Mouse (Mus musculus) C2C12 (cell line): ENCODE measurements around the gene Pfkfb4. TPM values are rescaled to one million over a fixed set of nuclear protein-coding genes. Genes with fewer than 3 reads are reported as not detected.

ENCODE experiments used
- H3K27me3 ChIP-seq: one replicate; pipeline ENCODE4 v1.6.1; 2011; ENCODE audit not compliant: control insufficient read depth, insufficient read depth, insufficient read length
- H3K36me3 ChIP-seq: one replicate; pipeline ENCODE4 v1.6.1; 2011; ENCODE audit not compliant: control insufficient read depth, insufficient read depth
- H3K4me3 ChIP-seq: one replicate; pipeline ENCODE4 v1.5.1; 2011; ENCODE audit warnings: mild to moderate bottlenecking, control low read depth; ENCODE audit not compliant: poor library complexity, insufficient read depth, severe bottlenecking
- H3K79me2 ChIP-seq: one replicate; pipeline ENCODE4 v1.6.1; 2011; ENCODE audit not compliant: control insufficient read depth, insufficient read depth
- H3K79me3 ChIP-seq: one replicate; pipeline ENCODE4 v1.6.1; 2011; ENCODE audit warnings: low read depth, control low read depth
- H3ac ChIP-seq: one replicate; pipeline ENCODE3; 2011; ENCODE audit warnings: low read depth; ENCODE audit not compliant: control insufficient read depth, insufficient read length
- CEBPB ChIP-seq: IDR thresholded peaks from one replicate; pipeline ENCODE4 v1.6.1; 2011; ENCODE audit warnings: low read depth, mild to moderate bottlenecking, control low read depth, moderate library complexity
- CTCF ChIP-seq: IDR thresholded peaks from one replicate; pipeline ENCODE4 v1.5.1; 2011; ENCODE audit not compliant: control insufficient read depth, insufficient read depth, insufficient read length
- FOSL1 ChIP-seq: IDR thresholded peaks from one replicate; pipeline ENCODE4 v1.8.0; 2011; ENCODE audit warnings: mild to moderate bottlenecking, low read length; ENCODE audit not compliant: poor library complexity, insufficient read depth, severe bottlenecking
- MAX ChIP-seq: IDR thresholded peaks from one replicate; pipeline ENCODE4 v1.6.1; 2011; ENCODE audit warnings: mild to moderate bottlenecking, control low read depth
- MYOD1 ChIP-seq: IDR thresholded peaks from one replicate; pipeline ENCODE4 v1.6.1; 2011; ENCODE audit warnings: low read depth; ENCODE audit not compliant: control insufficient read depth, insufficient read length
- MYOG ChIP-seq: IDR thresholded peaks from one replicate; pipeline ENCODE4 v1.6.1; 2011; ENCODE audit not compliant: control insufficient read depth, insufficient read length; ENCODE audit errors: extremely low read depth
- USF1 ChIP-seq: IDR thresholded peaks from one replicate; pipeline ENCODE4 v1.6.1; 2011; ENCODE audit warnings: low read depth, mild to moderate bottlenecking, control low read depth, moderate library complexity
- polyA plus RNA-seq: library from polyadenylated mRNA; unstranded; fragments of >200 nt; fragmentation: generic; extraction: Trizol; gene quantifications from one replicate; pipeline ENCODE4 v1.2.1, GENCODE M21; 2012; ENCODE audit warnings: missing spikeins

Pfkfb4 gene
- polyA plus RNA-seq, 1 experiment: 6.7 TPM

GRCm38 (mm10) chr9:108999167-108999526 is 7.6 kb downstream of the Pfkfb4 start:
- TF ChIP-seq MAX (no peak), USF1 (no peak)
- no peaks in the 10 kb centered on the region for H3K79me3 ChIP-seq

GRCm38 (mm10) chr9:109000726-109001125 is 9.1 kb downstream of the Pfkfb4 start:
- Histone ChIP-seq H3K79me3 (no peaks in the 10 kb centered on the region), H3K79me2 (no peaks in the 10 kb centered on the region), H3K4me3 (no peak overlapping the region), H3K27me3 (no peaks in the 10 kb centered on the region), H3ac (no peak overlapping the region), H3K36me3 (no peaks in the 10 kb centered on the region)
- TF ChIP-seq CTCF (peak; percentile 85), USF1 (no peak)

More at GRCm38 (mm10) chr9:108999167-108999526, 7.6 kb downstream of the Pfkfb4 start:
- Histone ChIP-seq H3K79me2 (peaks cover 10% of the 10 kb centered on the region), H3K4me3 (no peak overlapping the region), H3K36me3 (no peaks in the 10 kb centered on the region), H3ac (no peak overlapping the region), H3K27me3 (no peaks in the 10 kb centered on the region)

- Histone ChIP-seq H3K79me3 (no peaks in the 10 kb centered on the region), H3K4me3 (no peak overlapping the region), H3K79me2 (no peaks in the 10 kb centered on the region), H3K27me3 (no peaks in the 10 kb centered on the region), H3K36me3 (peaks cover 6% of the 10 kb centered on the region), H3ac (no peak overlapping the region)
- TF ChIP-seq FOSL1: no peak
- TF ChIP-seq CTCF: no peak
- TF ChIP-seq MAX: no peak
- no peak for TF ChIP-seq MYOD1
Observed at GRCm38 (mm10) chr9:109003201-109003600, 11.6 kb downstream of the Pfkfb4 start.

- Histone ChIP-seq H3K36me3 (peaks cover 9% of the 10 kb centered on the region), H3K79me2 (no peaks in the 10 kb centered on the region), H3K4me3 (no peak overlapping the region), H3K79me3 (no peaks in the 10 kb centered on the region), H3K27me3 (no peaks in the 10 kb centered on the region), H3ac (no peak overlapping the region)
- TF ChIP-seq MAX (no peak), USF1 (no peak), MYOG (no peak), CEBPB (no peak), CTCF (no peak), FOSL1 (no peak), MYOD1 (no peak)
Observed at GRCm38 (mm10) chr9:109007025-109007780, 15.6 kb downstream of the Pfkfb4 start.

- Histone ChIP-seq H3K27me3 (no peaks in the 10 kb centered on the region), H3K79me3 (no peaks in the 10 kb centered on the region), H3K4me3 (no peak overlapping the region), H3ac (no peak overlapping the region), H3K79me2 (no peaks in the 10 kb centered on the region), H3K36me3 (peaks cover 10% of the 10 kb centered on the region)
- TF ChIP-seq MYOG (no peak), USF1 (no peak), CEBPB (no peak), FOSL1 (no peak), MYOD1 (no peak), MAX (no peak), CTCF (no peak)
Observed at GRCm38 (mm10) chr9:109008081-109008480, 16.5 kb downstream of the Pfkfb4 start.

- H3K27me3 ChIP-seq: no peaks in the 10 kb centered on the region
- TF ChIP-seq USF1 (no peak), MYOD1 (no peak), CEBPB (no peak), MYOG (no peak), FOSL1 (no peak), CTCF (no peak), MAX (no peak)
- H3K4me3 ChIP-seq: no peak overlapping the region
Observed at GRCm38 (mm10) chr9:109008994-109009635, 17.5 kb downstream of the Pfkfb4 start.

More at GRCm38 (mm10) chr9:109008994-109009635, 17.5 kb downstream of the Pfkfb4 start:
- peaks cover 14% of the 10 kb centered on the region for H3K36me3 ChIP-seq
- no peaks in the 10 kb centered on the region for H3K79me3 ChIP-seq
- H3K79me2 ChIP-seq: no peaks in the 10 kb centered on the region
- H3ac ChIP-seq: no peak overlapping the region
